Mouse (Mus musculus) C2C12 (cell line): ENCODE measurements around the gene Ndufa4l2.

Experiments used
- CEBPB ChIP-seq: IDR thresholded peaks from one replicate; pipeline ENCODE4 v1.6.1; 2011; ENCODE audit warnings: low read depth, mild to moderate bottlenecking, control low read depth, moderate library complexity
- CTCF ChIP-seq: IDR thresholded peaks from one replicate; pipeline ENCODE4 v1.5.1; 2011; ENCODE audit not compliant: control insufficient read depth, insufficient read depth, insufficient read length
- MAX ChIP-seq: IDR thresholded peaks from one replicate; pipeline ENCODE4 v1.6.1; 2011; ENCODE audit warnings: mild to moderate bottlenecking, control low read depth
- MYOD1 ChIP-seq: IDR thresholded peaks from one replicate; pipeline ENCODE4 v1.6.1; 2011; ENCODE audit warnings: low read depth; ENCODE audit not compliant: control insufficient read depth, insufficient read length

GRCm38 (mm10) chr10:127511634-127512306 is 3.0 kb upstream of the Ndufa4l2 start:
- TF ChIP-seq MAX (no peak), CTCF (no peak), MYOD1 (no peak), CEBPB (no peak)
